Mouse (Mus musculus) forebrain, embryonic 10.5 days (tissue): ENCODE measurements around the gene Adarb2. TPM values are rescaled to one million over a fixed set of nuclear protein-coding genes. Genes with fewer than 3 reads are reported as not detected.

Source experiments
- DNase-seq: peaks from one replicate; pipeline ENCODE4 v3.0.0-alpha.2; 2017; ENCODE audit warnings: low spot score; ENCODE audit errors: extremely low spot score
- H3K27ac ChIP-seq: fragments of 300-500 bp; sonication (generic); 2 replicates; pipeline ENCODE4 v1.5.1; 2016; ENCODE audit warnings: mild to moderate bottlenecking
- H3K27me3 ChIP-seq: fragments of 300-500 bp; sonication (generic); 2 replicates; pipeline ENCODE4 v1.6.1; 2016; ENCODE audit warnings: mild to moderate bottlenecking; ENCODE audit not compliant: poor library complexity, severe bottlenecking
- H3K36me3 ChIP-seq: fragments of 300-500 bp; sonication (generic); replicated peaks from 2 replicates; pipeline ENCODE4 v1.6.1; 2016; ENCODE audit warnings: mild to moderate bottlenecking, moderate library complexity
- H3K4me1 ChIP-seq: fragments of 300-500 bp; sonication (generic); 2 replicates; pipeline ENCODE4 v1.6.1; 2016
- H3K4me3 ChIP-seq: fragments of 300-500 bp; sonication (generic); 2 replicates; pipeline ENCODE4 v1.5.1; 2016; ENCODE audit warnings: mild to moderate bottlenecking, moderate library complexity
- H3K9me3 ChIP-seq: fragments of 300-500 bp; sonication (generic); 2 replicates; pipeline ENCODE4 v1.6.1; 2016; ENCODE audit warnings: mild to moderate bottlenecking, moderate library complexity
- WGBS: fragments of 180-500 bp; shearing (Covaris S2); methylation state at CpG from one replicate; pipeline ENCODE4 v1.1.7; 2016; 5-methylcytosine and 5-hydroxymethylcytosine counted together
- polyA plus RNA-seq: library from polyadenylated mRNA; unstranded; fragments of >200 nt; fragmentation: Nextera tagmentation; extraction: Ambion mirVana; gene quantifications from 2 replicates; pipeline ENCODE4 v1.2.1, GENCODE M21; 2016

Gene Adarb2
- polyA plus RNA-seq, 1 experiment from 2014 or later = 2.3 TPM

DNA sequence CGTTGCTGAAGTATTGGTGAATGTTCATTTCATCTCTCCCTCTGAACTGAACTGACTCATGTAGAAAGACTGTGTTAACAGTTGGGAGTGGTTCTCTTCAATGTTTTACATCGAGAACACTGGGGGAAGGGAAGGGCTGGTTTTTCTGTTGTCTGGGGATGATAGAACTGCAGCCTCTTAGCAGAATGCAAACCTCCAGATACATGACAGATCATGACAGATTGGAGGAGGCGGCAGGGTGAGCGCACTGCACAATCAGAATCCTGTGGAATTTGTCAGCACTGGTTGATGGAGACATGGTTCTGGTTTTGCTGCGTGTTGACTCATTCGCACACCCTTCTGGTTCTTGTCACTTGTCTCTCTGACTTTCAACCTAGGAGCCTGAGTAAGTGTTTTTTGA, 203.4 kb downstream of the Adarb2 start:
- H3K27me3 ChIP-seq = no peaks in the 10 kb centered on the region
- WGBS = 88% methylated on average over 6 of the region's 6 CpGs
- H3K9me3 ChIP-seq = no peaks in the 10 kb centered on the region

DNA sequence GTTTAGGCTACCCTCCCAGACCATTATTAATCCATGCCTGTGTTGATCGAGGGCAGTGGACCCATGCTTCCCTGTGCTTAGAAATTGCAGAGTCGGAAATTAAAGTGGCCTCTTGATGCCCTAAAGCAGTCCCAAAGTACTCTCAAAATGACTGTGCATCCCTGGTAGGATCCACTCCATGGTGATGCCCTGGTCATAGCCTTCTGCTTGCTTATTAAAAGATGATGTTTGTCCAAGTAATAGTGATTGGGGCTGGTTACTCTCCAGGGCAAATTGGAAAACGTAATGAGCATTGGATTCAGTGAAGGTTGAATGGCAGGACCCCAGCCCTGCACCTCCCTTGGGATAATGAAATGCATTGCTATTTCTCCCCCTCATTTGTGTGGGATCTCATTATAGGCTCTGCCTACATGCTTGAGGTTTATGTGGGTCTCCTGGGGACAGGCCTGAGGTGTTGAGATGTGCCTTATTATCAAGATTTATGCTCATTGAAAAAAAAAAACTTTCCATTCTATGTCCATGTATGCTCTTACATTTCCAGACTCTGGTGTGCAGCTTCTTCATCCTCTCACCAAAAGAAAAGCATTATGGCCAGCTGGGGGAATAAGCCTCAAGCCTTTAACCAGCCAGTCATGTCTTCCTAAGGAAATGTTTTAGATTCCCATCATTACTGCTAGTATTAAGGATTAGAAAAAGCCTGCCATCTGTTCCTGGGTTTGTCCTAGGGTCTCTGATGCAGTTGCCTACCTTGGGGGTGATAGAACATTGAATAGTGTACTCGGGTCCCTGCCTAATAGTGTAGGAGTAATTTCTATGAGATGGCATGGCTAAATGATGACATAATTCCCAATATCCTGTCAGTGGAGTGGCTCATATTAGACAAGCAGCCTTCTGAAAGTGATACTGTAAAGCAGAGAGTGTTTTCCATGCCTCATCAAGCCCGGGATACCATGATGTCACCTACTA, 208.0 kb downstream of the Adarb2 start:
- WGBS = 89% methylated on average over 5 of the region's 5 CpGs
- Histone ChIP-seq H3K36me3 (no peaks in the 10 kb centered on the region), H3K4me3 (no peak overlapping the region), H3K27ac (no peak overlapping the region), H3K27me3 (no peaks in the 10 kb centered on the region), H3K4me1 (no peaks in the 10 kb centered on the region), H3K9me3 (no peaks in the 10 kb centered on the region)
- DNase-seq = no peak

More for the DNA sequence above, 203.4 kb downstream of the Adarb2 start:
- no peaks in the 10 kb centered on the region for H3K36me3 ChIP-seq
- no peak overlapping the region for H3K4me3 ChIP-seq
- DNase-seq = no peak
- H3K4me1 ChIP-seq = peaks cover 4% of the 10 kb centered on the region; the same call in 1 of the 2 replicates
- no peak overlapping the region for H3K27ac ChIP-seq

DNA sequence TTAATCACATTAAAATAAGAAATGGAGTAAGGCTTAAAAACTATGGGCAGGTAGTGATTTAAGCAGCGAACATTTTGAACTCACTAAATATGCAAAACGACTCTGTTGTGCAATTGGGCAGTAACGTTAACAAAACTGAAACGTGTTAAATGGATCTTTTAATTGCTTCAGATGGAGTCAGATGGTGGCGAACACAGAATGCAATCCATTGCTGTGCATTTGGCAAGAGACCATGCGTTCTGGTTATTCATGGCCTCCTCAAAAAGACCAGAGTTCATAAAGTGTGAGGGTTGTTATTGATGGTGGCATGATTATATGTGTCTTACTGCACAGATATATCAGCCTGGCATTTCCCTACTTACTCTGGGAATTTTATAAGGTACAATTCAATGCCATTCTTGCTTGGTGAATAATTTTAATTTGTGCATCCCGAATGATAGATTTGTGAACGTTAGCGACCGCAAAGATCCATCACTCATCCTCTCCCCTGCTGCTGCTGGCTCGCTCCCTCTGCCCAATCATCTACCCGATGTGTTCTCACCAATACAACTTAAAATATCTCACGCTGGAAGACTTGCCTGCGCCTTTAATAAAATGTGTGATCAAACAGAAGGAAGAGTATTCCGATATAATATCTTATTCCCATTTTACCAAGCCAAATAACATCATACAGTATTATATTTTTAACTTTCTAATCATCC, 221.5 kb downstream of the Adarb2 start:
- Histone ChIP-seq H3K27ac (no peak overlapping the region), H3K4me1 (no peaks in the 10 kb centered on the region), H3K36me3 (no peaks in the 10 kb centered on the region), H3K27me3 (no peaks in the 10 kb centered on the region), H3K9me3 (no peaks in the 10 kb centered on the region), H3K4me3 (no peak overlapping the region)
- DNase-seq = no peak
- WGBS = 93% methylated on average over 15 of the region's 15 CpGs

DNA sequence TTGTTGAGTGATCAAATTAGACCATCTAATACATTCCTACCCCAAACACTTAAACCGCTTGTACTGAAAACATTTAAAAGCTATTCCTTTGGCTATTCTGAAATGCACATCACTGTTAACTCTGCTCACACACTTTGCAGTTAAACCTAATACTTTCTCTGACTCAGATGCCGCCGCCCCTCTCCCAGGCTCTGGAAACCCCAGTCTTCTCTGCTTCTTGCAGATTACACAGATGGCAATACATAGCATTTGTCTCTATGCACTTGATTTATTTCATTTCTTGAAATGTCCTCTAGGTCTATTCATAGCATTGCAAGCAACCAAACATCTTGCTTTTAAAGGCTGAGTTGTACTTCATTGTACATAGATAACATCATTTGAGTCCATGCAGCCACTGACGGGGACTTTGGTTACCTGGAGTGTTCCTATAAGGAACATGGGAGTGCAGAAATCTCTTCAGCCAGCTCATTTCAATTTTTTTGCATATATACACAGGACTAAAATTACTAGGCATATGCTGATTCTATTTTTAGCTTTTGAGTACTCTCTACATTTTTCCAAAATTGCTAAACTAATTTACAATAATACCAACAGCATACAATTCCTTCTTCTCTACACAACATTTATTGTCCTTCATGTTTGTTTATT, 236.6 kb downstream of the Adarb2 start:
- 96% methylated on average over 4 of the region's 4 CpGs for whole genome bisulfite sequencing

DNA sequence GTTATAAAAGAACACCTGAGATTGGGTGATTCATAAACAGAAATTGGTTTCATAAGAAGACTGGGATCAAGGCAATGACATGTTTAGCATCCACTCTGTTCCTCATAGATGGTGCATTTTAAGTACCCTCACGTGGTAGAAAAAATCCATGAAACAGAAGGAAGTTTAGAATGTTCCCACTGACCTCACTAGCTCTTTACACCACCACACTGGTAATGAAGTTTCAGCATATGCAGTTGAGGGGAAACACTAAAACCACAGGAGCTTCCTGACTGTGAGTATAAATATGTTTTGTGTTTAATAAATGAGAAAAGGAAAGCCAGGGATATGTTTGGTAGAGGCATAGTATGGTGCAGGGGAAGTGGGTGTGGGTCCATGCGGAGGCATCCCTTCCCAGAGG, 242.7 kb downstream of the Adarb2 start:
- no peak overlapping the region for H3K4me3 ChIP-seq
- no peaks in the 10 kb centered on the region for H3K36me3 ChIP-seq
- DNase-seq = no peak
- WGBS = 85% methylated on average over 2 of the region's 2 CpGs
- no peaks in the 10 kb centered on the region for H3K4me1 ChIP-seq
- no peak overlapping the region for H3K27ac ChIP-seq
- H3K27me3 ChIP-seq = no peaks in the 10 kb centered on the region
- no peaks in the 10 kb centered on the region for H3K9me3 ChIP-seq

More for the DNA sequence above, 236.6 kb downstream of the Adarb2 start:
- Histone ChIP-seq H3K36me3 (no peaks in the 10 kb centered on the region), H3K27me3 (no peaks in the 10 kb centered on the region), H3K4me1 (no peaks in the 10 kb centered on the region), H3K9me3 (no peaks in the 10 kb centered on the region), H3K27ac (no peak overlapping the region), H3K4me3 (no peak overlapping the region)
- DNase-seq = no peak

DNA sequence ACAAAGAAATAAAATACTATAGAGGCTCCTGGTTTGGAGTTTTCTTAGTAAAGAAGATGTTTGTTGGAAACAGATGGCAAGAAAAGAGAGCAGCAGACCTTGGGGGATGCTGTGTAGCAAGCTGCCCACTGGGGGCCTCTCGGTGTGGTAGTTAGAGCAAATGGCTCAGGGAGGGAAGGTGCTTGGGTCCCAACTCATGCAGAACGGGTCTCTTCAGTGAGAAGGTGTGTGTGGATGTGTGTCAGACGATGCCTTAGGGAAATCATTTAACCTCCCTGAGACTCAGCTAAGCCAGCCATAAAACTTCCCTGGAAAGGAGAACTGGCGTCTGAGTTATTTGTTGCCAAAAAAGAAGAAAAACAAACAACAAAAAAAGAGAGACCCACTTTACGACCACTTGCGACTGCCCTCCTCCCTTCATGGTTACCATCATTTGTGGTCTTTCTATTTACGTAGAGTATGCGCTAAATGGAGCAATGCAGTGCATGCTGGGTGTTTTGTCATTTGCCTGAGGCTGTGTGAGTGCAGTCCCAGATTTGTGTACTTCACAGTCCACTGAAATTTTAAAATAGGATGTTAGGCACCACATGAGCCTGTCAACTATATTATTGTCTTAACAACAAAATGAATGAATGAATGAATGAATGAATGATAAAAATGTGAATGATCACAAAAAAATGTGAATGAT, 245.7 kb downstream of the Adarb2 start:
- DNase-seq = no peak
- WGBS = 82% methylated on average over 8 of the region's 8 CpGs
- H3K36me3 ChIP-seq = no peaks in the 10 kb centered on the region

DNA sequence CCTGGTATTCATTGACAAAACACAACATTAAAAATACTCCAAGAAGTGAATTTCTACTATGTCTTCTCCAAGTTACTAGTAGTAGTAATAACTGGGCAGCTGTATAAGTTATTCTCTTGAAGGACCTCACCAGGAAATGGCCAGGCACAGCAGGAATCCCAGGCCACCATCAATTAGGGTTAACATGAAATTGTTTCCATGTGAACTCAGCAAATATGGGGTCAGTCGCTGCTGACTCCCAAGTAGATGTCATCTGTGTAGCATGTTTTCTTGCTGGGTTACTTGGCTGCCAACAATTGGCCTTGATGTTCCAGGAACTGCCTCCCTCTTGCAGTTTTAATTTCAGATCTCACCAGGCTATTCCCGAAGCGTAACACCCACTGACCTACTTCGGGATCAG, 248.9 kb downstream of the Adarb2 start:
- Histone ChIP-seq H3K4me3 (no peak overlapping the region), H3K27me3 (no peaks in the 10 kb centered on the region), H3K36me3 (no peaks in the 10 kb centered on the region), H3K27ac (no peak overlapping the region), H3K9me3 (no peaks in the 10 kb centered on the region), H3K4me1 (no peaks in the 10 kb centered on the region)
- WGBS = 64% methylated on average over 4 of the region's 4 CpGs
- DNase-seq = no peak

More for the DNA sequence above, 245.7 kb downstream of the Adarb2 start:
- H3K4me1 ChIP-seq = no peaks in the 10 kb centered on the region
- H3K4me3 ChIP-seq = no peak overlapping the region
- no peak overlapping the region for H3K27ac ChIP-seq
- no peaks in the 10 kb centered on the region for H3K9me3 ChIP-seq
- H3K27me3 ChIP-seq = no peaks in the 10 kb centered on the region

DNA sequence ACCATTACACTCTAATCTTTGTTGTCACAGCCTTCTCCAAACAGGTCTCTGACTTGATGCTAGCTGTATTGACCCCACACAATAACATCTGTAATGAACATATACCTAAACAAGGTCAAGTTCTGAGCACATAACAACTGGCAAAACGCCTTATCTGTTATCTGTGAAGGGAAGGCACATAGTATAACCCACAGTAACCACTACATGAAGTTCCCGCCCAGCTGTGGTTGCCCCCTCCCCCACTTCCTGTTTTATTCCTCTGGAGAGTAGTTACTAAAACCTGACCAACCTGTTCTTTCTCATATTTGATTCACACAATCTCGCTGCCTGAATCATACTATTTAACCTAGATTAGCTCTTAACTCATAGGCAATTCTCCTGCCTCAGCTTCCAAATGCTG, 254.2 kb downstream of the Adarb2 start:
- Histone ChIP-seq H3K27ac (no peak overlapping the region), H3K27me3 (no peaks in the 10 kb centered on the region), H3K4me1 (no peaks in the 10 kb centered on the region), H3K36me3 (no peaks in the 10 kb centered on the region), H3K4me3 (no peak overlapping the region), H3K9me3 (no peaks in the 10 kb centered on the region)
- WGBS = 86% methylated on average over 3 of the region's 3 CpGs
- DNase-seq = no peak

DNA sequence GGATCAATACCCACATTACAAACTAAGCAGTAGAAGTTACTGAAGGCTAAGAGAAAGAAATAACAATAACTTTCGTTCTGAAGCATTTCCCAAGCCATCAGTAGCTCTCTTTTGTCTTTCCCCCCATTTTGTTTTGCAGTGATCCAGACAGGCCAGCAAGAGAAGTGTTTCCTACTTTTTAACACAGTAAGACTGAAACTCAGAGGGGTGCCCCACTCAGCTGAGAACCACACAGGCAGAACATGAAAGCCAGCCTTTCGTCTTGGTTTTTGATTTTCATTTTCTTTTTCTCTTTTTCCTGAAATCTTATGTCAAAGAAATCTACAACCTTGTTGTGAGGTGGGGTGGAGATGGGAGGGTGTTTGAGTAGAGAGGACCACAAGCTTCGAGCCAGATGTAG, 255.2 kb downstream of the Adarb2 start:
- H3K9me3 ChIP-seq = no peaks in the 10 kb centered on the region
- H3K27me3 ChIP-seq = no peaks in the 10 kb centered on the region
- no peaks in the 10 kb centered on the region for H3K4me1 ChIP-seq
- H3K27ac ChIP-seq = no peak overlapping the region
- no peak overlapping the region for H3K4me3 ChIP-seq
- WGBS = 79% methylated on average over 3 of the region's 3 CpGs
- H3K36me3 ChIP-seq = no peaks in the 10 kb centered on the region
- DNase-seq = no peak

DNA sequence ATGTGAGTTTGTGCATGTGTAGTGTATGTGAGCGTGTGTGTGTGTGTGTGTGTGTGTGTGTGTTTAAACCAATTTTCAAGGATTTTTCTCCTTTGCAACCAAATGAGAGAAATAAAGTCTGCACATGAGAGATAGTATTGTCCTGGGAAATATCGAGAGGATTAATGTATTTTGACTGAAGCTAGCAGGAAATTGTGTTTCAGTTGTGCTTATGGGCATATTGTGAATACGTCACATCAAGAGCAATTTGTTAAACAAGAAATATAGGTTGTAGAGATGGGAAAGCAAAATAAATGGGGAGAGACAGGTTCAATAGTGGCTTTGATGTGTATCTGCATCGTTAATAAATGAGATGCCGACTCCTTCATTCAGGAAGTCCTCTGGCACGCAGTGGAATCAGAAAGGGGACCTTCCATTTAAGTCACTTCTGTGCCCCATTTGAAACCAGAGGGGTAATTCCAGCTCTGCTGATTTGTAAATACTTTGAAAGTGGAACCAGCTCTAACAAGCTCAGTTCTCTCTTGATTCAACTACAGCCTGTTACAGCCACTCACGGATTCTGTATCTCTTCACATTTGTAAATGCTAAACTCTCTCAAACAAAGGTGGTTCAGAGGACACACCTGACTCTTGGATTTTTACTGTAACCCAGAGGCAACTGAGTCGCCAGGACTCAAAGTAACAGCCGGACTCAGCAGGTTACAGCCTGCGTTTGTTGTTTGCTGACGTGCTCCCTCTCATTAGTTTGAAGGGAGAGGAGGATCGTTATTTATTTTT, 265.1 kb downstream of the Adarb2 start:
- Histone ChIP-seq H3K36me3 (no peaks in the 10 kb centered on the region), H3K4me1 (no peaks in the 10 kb centered on the region), H3K4me3 (no peak overlapping the region), H3K27me3 (no peaks in the 10 kb centered on the region), H3K27ac (no peak overlapping the region), H3K9me3 (no peaks in the 10 kb centered on the region)
- no peak for DNase-seq
- WGBS = 86% methylated on average over 12 of the region's 12 CpGs

DNA sequence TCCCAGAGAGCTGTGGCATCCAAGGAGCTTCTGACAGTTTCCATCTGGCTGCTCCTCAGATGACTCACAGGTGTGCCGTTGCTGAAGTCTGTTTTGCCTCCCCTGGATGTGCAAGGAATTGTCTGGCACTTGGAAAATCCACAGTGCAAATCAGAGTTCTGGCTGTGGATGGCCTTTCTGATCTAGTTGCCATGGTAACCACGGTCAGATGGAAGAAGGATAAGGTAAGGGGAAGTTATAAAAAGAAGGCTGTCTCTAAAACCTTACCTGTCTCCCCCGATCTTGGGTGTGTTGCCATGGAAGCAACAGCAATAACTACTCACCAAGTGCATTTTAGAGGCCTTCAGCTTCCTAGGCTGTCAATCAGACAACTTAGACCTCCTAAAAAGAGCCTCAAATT, 273.6 kb downstream of the Adarb2 start:
- H3K36me3 ChIP-seq = no peaks in the 10 kb centered on the region
- DNase-seq = no peak
- 83% methylated on average over 3 of the region's 3 CpGs for WGBS
- no peak overlapping the region for H3K4me3 ChIP-seq
- H3K4me1 ChIP-seq = no peaks in the 10 kb centered on the region
- H3K27ac ChIP-seq = no peak overlapping the region
- no peaks in the 10 kb centered on the region for H3K9me3 ChIP-seq
- no peaks in the 10 kb centered on the region for H3K27me3 ChIP-seq

DNA sequence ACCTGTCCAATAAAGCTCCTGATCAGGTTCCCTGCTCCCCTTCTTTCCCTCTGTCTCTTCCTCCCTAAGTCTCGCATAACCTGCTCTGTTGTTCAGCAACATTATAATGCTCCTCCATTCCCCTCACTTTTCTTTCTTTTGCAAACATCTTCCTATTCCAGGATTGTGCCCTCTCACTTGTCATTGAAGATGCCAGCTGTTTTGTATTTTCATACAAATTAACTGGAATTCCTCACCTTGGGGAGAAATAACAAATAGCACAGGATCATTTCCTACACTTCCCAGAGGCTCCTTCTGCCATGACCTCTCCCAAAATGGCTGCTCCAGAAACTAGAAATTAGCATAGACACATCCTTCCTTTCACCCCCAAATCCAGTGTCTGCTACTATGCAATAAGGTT, 276.1 kb downstream of the Adarb2 start:
- H3K4me3 ChIP-seq = no peak overlapping the region
- WGBS = 89% methylated on average over 1 of the region's 1 CpGs
- no peaks in the 10 kb centered on the region for H3K36me3 ChIP-seq
- H3K27me3 ChIP-seq = no peaks in the 10 kb centered on the region
- no peaks in the 10 kb centered on the region for H3K9me3 ChIP-seq
- no peaks in the 10 kb centered on the region for H3K4me1 ChIP-seq
- H3K27ac ChIP-seq = no peak overlapping the region
- DNase-seq = no peak
